Mouse (Mus musculus) bone marrow, adult 2 months (tissue): ENCODE results near the gene Fam160a1.

ENCODE experiments used
- CTCF ChIP-seq: fragments of 200-500 bp; IDR thresholded peaks from 2 replicates; pipeline ENCODE4 v1.5.1; 2011; ENCODE audit warnings: low read length, control low read depth; ENCODE audit not compliant: control insufficient read depth, insufficient read depth
- POLR2A ChIP-seq: fragments of 200-500 bp; IDR thresholded peaks from 2 replicates; pipeline ENCODE4 v1.6.1; 2011; ENCODE audit warnings: low read depth, mild to moderate bottlenecking, control low read depth, low read length, borderline replicate concordance; ENCODE audit not compliant: control insufficient read depth

DNA sequence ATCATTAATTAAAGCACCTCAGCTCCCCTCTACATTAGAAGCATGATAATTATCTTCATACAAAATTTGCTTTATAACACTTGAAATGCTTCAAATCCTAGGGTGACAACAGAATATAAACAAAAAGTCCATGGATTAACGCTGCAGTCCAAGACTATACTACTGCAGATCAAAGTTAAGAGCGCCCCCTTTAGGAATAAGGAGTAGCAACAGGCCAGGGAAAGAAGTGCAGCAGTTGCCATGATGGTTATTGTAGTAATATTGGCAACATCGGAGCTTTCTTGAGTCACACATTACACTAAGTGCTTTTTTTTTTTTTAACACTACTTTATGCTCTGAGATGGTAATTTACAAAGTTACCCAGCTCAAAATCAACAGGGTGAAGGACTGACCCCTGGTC, 43.7 kb downstream of the Fam160a1 start:
- no peak for TF ChIP-seq CTCF
- TF ChIP-seq POLR2A = no peak
